Mouse (Mus musculus) T-helper 1 cell (primary cell): ENCODE data around the gene Ankrd12.
"Not testable (repeated sequence)": the region's sequence is repeated elsewhere in the genome, so short reads cannot be mapped to it uniquely, and the experiment has no call there.

ENCODE experiments used
- in situ Hi-C: fragments of 300-600 bp; cut with MboI, MseI; formaldehyde crosslinking; loops from one replicate; pipeline ENCODE4 v1.15.1; 2025; ENCODE audit warnings: high pct_unique_total_duplicates

Ankrd12 gene

GRCm38 (mm10) chr17:66085038-66085437 is 8.1 kb upstream of the Ankrd12 start:
- in situ Hi-C loops: no loop called here

DNA sequence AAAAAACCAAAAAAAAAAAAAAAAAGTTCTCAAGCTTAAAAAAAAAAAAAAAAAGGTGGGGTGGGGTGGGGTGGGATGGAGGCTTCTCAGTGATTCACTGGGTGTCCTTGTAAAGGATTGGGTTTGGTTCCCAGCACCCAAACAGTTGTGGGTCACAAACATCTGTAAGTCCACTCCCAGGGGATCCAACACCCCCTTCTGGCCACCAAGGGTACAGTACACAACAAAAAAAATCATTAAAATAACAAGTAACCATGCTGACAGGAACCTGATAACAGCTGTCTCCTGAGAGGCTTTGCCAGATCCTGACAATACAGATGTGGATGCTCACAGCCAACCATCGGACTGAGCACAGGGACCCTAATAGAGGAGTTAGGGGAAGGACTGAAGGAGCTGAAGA is 7.6 kb upstream of the Ankrd12 start:
- in situ Hi-C loops: no loop called here

GRCm38 (mm10) chr17:66077437-66077850 is 555 bp upstream of the Ankrd12 start:
- in situ Hi-C loops: no loop called here

DNA sequence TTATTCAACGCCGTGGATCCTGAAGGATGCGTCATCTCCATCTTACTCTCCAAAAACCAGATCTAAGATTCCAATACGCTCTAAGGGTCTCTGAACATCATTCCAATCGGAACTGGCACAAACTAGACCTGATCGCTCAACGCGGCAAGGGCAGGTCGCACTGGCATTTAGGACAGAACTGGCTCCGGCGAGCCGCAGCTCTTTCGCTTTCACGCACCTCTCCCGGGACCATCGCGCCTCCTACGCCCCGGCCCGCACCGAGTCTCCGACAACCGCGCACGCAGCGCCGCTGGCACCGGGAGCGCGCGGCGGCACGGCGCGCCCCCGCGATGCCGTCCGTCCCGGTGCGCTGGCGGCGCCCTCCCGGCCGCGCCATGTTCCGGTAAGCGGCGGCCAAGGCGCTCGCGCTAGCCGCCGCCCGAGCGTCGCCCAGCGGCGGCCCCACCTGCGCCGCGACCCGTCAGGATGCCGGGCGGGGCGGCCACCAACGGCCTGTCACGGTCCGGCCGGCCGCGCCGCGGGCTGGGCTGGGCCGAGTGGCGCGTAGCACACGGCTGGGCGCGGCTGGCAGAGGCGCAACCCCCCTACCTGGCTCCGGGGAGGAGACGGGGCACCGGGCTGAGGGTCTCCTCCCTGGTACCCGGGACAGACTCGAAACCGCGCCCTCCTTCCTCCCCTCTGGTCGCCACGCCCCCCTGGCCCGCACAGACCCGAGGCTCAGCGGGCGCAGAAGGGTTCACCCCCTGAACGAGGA is 538 bp downstream of the Ankrd12 start:
- in situ Hi-C loops: no loop called here

GRCm38 (mm10) chr17:66075827-66076173 is 1.1 kb downstream of the Ankrd12 start:
- in situ Hi-C loops: no loop called here

- in situ Hi-C loops: no loop called here
Observed at GRCm38 (mm10) chr17:66073971-66074370, 2.9 kb downstream of the Ankrd12 start.

GRCm38 (mm10) chr17:66069036-66069435 is 7.9 kb downstream of the Ankrd12 start:
- in situ Hi-C loops: not testable (repeated sequence)

DNA sequence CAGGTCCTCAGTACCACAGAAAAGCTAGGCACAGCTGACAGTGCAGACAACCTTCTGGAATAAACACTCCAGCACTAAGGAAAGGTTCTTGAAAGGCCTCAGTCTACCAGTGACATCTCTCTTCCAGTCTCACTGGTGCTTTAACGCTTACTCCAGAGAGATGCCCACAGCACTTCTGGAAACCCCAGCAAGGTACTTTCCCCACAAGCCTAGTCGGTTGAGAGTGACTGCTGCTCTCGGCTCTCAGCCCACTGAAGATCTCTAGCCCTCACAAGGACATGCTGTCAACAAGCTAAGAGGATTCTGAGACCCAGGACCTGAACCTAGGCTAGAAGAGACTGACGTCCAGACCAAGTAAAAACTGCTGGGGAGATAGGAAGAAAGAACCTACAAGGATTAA is 11.8 kb downstream of the Ankrd12 start:
- in situ Hi-C loops: no loop called here

DNA sequence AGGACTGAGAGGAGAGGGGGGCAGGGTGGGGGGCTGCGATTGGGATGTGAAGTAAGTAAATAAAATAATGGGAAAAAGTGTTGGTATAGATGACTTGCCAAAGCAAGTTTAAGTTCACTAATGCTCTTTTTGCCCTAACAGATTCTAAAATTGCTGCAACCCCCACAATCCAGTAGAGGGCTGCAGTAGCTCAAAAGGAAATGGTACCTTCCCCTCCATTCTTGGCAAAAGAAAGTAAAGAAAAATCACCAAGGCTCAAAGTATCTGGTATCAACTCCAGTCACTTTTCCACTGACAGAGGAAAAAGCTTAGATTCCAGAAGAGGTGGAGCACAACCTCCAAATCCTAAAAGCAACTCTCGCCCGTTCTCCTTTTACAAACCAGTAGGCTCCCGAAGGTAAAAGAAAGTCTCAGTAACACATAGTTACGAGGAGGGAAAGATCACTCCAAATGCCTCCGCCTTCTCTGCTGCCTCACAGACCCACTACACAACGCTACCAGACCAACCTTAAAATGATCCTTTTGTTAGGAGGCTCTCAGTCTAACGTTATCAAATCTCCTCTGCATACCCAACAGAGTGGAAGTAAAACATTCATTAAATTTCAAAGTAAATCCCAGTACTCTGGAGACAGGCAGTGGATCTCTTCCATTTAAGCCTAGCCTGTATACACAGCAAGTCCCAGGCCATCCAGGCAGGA is 15.5 kb downstream of the Ankrd12 start:
- in situ Hi-C loops: no loop called here

- in situ Hi-C loops: no loop called here
Observed at GRCm38 (mm10) chr17:66058160-66058559, 18.7 kb downstream of the Ankrd12 start.

DNA sequence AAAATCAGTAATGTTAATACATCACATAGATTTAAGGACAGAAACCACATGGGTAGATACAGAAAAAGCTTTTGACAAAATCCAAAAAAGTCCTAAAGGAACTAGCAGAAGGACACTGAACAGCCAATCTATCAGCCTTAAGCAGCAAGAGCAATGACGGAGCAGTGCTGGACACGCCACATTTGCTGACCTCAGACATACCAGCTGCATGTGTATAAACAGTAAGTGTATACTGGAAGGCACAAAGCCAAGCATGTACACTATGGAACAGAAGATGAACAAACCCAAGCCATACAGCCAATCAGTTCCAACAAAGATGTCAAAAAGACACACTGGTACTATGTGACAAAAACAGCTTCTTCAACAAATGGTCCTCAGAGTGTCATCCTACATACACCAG is 19.7 kb downstream of the Ankrd12 start:
- in situ Hi-C loops: no loop called here

DNA sequence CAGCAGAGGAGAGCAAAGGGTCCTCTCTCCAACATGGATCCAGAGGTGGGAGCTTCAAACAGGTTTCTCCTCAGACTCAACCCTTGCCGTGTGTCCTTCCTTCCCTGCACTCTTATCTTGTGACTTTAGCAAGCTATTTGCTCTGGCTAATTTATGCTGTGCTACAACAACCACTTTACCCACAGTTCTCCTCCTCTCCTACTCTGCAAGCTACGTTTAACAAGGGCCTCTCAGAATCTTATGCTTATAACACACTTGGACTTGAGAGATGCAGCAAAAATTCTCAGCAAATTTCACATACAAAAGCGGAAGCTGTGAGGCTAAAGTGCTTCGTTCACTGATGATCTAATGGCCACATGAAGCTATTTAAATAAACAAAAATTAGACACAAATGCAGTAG is 23.5 kb downstream of the Ankrd12 start:
- in situ Hi-C loops: no loop called here

DNA sequence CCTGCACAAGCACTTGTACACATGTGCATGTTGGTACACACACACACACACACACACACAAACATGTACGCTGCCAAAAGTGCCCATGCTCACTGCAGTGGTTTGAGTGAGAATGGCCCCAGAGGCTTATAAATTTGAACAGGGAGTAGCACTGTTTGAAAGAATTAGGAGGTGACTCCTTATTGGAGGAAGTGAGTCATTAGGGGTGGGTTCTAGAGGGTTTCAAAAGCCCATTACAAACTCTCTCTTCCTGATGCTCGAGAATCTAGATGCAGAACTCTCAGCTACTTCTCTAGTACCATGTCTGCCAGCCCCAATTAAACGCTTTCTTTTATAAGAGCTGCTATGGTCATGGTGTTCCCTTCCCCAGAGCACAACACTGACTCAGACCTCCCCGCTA is 28.1 kb downstream of the Ankrd12 start:
- in situ Hi-C loops: no loop called here

DNA sequence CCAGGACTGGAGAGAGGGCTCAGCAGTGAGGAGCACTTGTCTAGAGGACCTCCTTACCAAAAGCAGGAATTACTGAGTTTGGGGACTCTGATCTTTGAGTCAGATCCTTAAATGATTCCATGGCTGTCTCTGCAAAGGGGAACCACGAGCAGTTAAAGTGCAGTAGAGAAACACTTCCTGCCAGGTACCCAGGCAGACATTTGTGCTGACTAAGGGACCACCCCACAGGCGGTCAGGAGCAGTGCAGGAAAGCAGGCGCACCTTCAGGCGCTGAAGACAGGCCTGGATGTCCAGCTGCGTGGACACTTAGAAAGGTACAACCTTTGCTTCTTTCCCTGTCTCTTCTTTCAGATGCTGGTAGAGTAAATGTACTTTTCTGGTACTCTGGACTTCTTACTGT is 28.7 kb downstream of the Ankrd12 start:
- in situ Hi-C loops: no loop called here

GRCm38 (mm10) chr17:66043679-66044078 is 33.2 kb downstream of the Ankrd12 start:
- in situ Hi-C loops: not testable (repeated sequence)

DNA sequence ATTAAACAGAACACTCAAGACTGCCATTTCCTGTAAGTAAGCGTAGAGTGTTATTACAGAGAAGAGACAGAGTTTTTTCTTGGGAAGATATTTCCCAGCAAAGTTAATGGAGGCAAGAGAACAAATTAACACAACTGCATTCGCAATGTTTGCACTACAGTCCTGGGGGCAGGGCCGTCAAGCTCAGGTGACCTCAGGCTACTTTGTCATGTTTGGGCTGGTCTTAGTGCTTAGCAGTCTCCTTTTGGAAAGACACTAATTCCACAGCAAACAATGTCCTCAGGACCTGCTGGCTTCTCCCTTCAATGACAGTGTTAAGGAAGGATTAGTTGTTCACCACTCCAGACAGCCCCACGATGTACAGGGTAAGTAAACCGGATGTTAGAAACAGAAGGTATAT is 35.9 kb downstream of the Ankrd12 start:
- in situ Hi-C loops: no loop called here

DNA sequence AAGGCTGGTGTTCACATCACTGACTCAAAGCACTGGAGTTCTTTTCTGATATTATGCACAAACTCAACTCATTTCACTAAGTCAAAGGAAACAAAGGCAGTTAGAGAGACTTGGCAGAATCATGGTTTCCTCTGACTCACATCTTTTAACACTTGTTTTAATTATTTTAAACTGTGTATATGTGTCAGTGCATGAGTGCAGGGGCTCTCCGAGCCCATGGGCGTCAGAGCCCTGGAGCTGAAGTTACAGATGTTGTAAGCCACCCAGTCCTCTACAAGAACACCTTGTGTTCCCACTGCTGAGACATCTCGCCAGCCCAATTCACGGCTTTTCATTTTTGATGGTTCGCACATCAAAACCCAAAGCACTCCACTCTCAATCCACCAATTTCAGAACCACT is 43.6 kb downstream of the Ankrd12 start:
- in situ Hi-C loops: no loop called here

- in situ Hi-C loops: no loop called here
Observed at GRCm38 (mm10) chr17:66031991-66032390, 44.9 kb downstream of the Ankrd12 start.

DNA sequence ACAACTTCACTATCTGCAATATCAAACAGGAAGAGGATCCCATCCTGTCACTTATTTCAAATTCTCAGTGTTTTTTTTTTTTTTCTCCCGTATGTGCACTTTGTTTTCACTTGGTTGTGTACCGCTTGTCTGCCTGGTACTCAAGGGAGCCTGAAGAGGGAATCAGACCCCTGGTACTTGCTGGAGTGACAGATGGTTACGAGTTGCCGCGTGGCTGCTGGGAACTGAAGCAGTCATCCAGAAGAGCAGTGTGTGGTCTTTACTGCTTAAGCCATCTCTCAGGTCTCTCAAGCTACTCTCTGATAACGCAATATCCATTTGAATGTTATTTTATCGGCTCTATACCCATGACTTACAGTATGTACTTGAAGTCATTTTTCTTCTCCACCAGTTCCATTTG is 52.7 kb downstream of the Ankrd12 start:
- in situ Hi-C loops: no loop called here

DNA sequence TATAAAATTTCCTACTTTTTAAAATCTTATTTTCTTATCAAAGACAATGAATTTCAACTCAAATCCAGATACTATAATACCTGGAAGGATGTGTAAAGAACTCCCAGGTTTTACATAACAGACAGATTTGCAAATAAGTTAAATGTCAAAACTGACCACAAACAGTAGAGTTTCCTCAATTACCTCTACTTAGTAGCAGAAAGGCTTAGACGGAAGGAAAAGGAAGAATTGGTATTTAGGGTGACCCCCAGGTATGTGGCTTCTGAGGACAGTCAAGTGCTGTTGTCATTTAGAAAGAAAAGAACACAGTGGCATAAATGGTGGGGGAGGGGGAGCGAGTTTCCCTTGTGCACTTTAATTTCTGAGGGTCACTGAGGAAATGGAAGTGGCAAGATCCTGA is 65.1 kb downstream of the Ankrd12 start:
- in situ Hi-C loops: no loop called here

DNA sequence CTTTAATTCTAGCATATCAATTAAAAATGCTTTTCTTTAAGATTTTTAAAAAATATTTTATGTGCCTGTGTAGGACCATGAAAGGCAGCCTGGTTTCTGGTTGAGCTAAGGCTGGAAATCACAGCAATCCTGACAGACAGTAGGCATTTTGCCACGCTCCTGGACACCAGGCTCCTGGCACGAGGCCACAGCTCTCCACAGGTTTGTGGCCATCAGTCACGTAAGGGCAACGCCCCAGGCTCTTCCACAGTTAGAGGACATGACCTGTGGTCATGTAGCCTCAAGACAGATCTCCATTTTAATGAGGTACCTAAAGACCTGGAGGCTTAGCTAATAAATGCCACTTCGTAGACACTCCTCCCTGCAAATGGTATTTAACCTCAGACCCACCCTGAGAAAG is 69.0 kb downstream of the Ankrd12 start:
- in situ Hi-C loops: no loop called here

DNA sequence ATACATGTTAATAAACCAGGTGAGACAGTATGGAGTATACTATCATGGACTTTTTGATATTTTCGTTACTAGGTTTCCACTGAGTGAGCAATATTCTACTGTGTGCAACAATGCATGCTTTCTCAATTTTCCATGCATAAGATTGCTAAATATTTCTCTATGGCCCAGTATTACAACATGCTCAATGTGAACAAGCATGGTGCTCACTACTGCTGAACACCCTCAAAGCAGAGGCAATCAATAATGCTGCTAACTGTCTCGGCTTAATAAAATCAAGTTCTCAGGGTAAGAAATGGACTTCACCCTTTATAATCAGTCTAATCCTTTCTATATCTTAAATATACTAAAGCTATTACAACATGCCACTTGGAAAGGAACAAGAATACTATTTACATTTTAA is 69.4 kb downstream of the Ankrd12 start:
- in situ Hi-C loops: no loop called here

GRCm38 (mm10) chr17:65988151-65988820 is 88.6 kb downstream of the Ankrd12 start:
- in situ Hi-C loops: no loop called here
